Mouse (Mus musculus) ES-E14 (cell line): ENCODE measurements around the gene Med25.

Source experiments
- HCFC1 ChIP-seq: IDR thresholded peaks from 2 replicates; pipeline ENCODE4 v1.6.1; 2012; ENCODE audit warnings: low read length, inconsistent platforms, borderline replicate concordance; ENCODE audit not compliant: insufficient read depth
- MAFK ChIP-seq: IDR thresholded peaks from 2 replicates; pipeline ENCODE4 v1.6.1; 2014; ENCODE audit warnings: mild to moderate bottlenecking, low read depth, low read length, inconsistent platforms; ENCODE audit not compliant: insufficient read depth
- ZC3H11A ChIP-seq: IDR thresholded peaks from 2 replicates; pipeline ENCODE4 v1.6.1; 2012; ENCODE audit warnings: low read depth, mild to moderate bottlenecking, inconsistent platforms, low read length, borderline replicate concordance
- ZNF384 ChIP-seq: IDR thresholded peaks from 2 replicates; pipeline ENCODE4 v1.6.1; 2012; ENCODE audit warnings: low read depth, low read length, inconsistent platforms

DNA sequence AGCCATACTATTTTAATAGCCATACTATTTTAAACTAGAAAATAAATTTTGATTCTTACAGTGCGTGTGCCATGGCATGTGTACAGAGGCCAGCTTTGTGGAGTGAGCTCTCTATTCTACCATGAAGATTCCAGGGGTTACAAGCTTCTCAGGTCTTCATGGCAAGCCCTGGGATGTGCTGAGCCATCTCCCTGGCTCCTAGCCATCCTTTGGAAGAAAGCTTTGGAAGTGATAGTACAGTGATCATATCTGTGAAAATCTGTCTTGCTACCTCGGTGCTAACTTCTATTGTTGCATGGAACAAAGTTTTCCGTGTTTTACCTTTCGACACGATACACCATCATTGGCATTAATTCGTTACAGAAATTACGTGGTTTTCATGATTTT, 2.7 kb upstream of the Med25 start:
- TF ChIP-seq MAFK (no peak), HCFC1 (no peak), ZC3H11A (no peak), ZNF384 (no peak)
